Mouse (Mus musculus) lung, embryonic 16.5 days (tissue): ENCODE measurements around the gene Cmip. TPM values are rescaled to one million over a fixed set of nuclear protein-coding genes. Genes with fewer than 3 reads are reported as not detected.
A peak's percentile ranks its signal among the peaks of the same experiment; 100 is the strongest.

Source experiments
- ATAC-seq: fragments of 200-750 bp; cut with Nextera tagmentation; 2 replicates; pipeline ENCODE4 v1.8.0; 2017; ENCODE audit warnings: low read depth, mild to moderate bottlenecking, moderate library complexity
- H3K27ac ChIP-seq: fragments of 300-500 bp; sonication (generic); 2 replicates; pipeline ENCODE4 v1.5.1; 2014; ENCODE audit warnings: mild to moderate bottlenecking, control low read depth, low read length
- H3K27me3 ChIP-seq: fragments of 300-500 bp; sonication (generic); 2 replicates; pipeline ENCODE4 v1.6.1; 2014; ENCODE audit warnings: low read depth, low read length, mixed read lengths; ENCODE audit not compliant: control insufficient read depth, insufficient read depth
- H3K36me3 ChIP-seq: fragments of 300-500 bp; sonication (generic); 2 replicates; pipeline ENCODE4 v1.6.1; 2014; ENCODE audit warnings: low read length; ENCODE audit not compliant: control insufficient read depth, insufficient read depth
- H3K4me1 ChIP-seq: fragments of 300-500 bp; sonication (generic); replicated peaks from 2 replicates; pipeline ENCODE4 v1.6.1; 2014; ENCODE audit warnings: low read length, mixed read lengths; ENCODE audit not compliant: control insufficient read depth, insufficient read depth
- H3K4me2 ChIP-seq: fragments of 300-500 bp; sonication (generic); 2 replicates; pipeline ENCODE4 v1.6.1; 2014; ENCODE audit warnings: low read depth, low read length, control low read depth
- H3K4me3 ChIP-seq: fragments of 300-500 bp; sonication (generic); 2 replicates; pipeline ENCODE4 v1.5.1; 2014; ENCODE audit warnings: mild to moderate bottlenecking, low read length, control low read depth
- H3K9ac ChIP-seq: fragments of 300-500 bp; sonication (generic); 2 replicates; pipeline ENCODE4 v1.6.1; 2014; ENCODE audit warnings: low read length, control low read depth
- H3K9me3 ChIP-seq: fragments of 300-500 bp; sonication (generic); 2 replicates; pipeline ENCODE4 v1.6.1; 2016; ENCODE audit warnings: low read length; ENCODE audit not compliant: control insufficient read depth
- WGBS: fragments of 180-500 bp; shearing (Covaris S2); extraction: QIAGEN DNeasy Blood & Tissue Kit; methylation state at CpG from one replicate; pipeline ENCODE4 v1.1.7; 2014; 5-methylcytosine and 5-hydroxymethylcytosine counted together
- polyA plus RNA-seq: library from polyadenylated mRNA; unstranded; fragments of >200 nt; fragmentation: Nextera tagmentation; extraction: Ambion mirVana; gene quantifications from 2 replicates; pipeline ENCODE4 v1.2.1, GENCODE M21; 2015

Cmip gene
- polyA plus RNA-seq, 1 experiment from 2014 or later = 11.3 TPM

DNA sequence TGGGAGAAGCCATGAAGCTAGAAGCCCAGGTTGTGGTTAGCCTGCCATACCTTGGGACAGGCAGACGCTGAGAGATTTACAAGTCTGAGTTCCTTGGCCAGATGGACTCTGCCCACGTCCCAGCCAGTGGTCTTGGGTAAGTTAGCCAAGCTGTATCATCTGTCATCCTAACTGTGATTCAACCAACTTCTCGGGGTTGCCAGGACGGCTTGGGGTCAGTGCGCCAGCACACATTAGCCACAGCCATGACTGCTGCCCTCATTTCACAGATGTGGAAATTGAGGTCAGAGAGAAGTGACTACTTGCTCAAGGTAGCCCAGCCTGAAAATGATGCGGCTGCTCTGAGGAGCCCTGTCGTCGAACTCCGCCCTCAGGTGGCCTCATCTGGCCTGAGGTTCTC, 68.0 kb downstream of the Cmip start:
- H3K36me3 ChIP-seq = no peaks in the 10 kb centered on the region
- H3K27me3 ChIP-seq = no peaks in the 10 kb centered on the region
- 93% methylated on average over 9 of the region's 9 CpGs for WGBS
- ATAC-seq = no peak
- peaks cover 30% of the 10 kb centered on the region for H3K4me1 ChIP-seq
- H3K9ac ChIP-seq = no peak overlapping the region
- H3K27ac ChIP-seq = no peak overlapping the region
- no peaks in the 10 kb centered on the region for H3K9me3 ChIP-seq
- no peak overlapping the region for H3K4me2 ChIP-seq
- H3K4me3 ChIP-seq = no peak overlapping the region

DNA sequence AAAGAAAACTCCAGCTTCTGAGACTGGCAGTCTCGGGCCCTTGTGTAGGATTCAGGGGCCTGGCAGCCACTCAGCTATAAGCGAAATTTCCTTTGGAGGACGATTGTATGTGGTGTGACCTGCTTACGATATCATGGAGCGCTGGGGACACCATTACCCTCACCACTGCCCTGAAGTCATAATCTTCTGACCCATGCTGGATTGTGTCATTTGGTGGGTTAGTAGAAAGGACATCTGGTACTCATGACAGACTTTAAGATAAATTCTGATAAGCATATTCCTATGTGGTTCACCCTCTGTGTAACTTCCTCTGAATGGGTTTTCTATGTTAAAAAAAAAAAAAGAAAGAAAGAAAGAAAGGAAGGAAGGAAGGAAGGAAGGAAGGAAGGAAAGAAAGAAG, 69.9 kb downstream of the Cmip start:
- Histone ChIP-seq H3K9me3 (no peaks in the 10 kb centered on the region), H3K4me1 (peaks cover 32% of the 10 kb centered on the region), H3K9ac (no peak overlapping the region), H3K27ac (no peak overlapping the region), H3K36me3 (no peaks in the 10 kb centered on the region), H3K4me2 (no peak overlapping the region), H3K4me3 (no peak overlapping the region), H3K27me3 (no peaks in the 10 kb centered on the region)
- no peak for ATAC-seq
- 77% methylated on average over 5 of the region's 5 CpGs for WGBS

DNA sequence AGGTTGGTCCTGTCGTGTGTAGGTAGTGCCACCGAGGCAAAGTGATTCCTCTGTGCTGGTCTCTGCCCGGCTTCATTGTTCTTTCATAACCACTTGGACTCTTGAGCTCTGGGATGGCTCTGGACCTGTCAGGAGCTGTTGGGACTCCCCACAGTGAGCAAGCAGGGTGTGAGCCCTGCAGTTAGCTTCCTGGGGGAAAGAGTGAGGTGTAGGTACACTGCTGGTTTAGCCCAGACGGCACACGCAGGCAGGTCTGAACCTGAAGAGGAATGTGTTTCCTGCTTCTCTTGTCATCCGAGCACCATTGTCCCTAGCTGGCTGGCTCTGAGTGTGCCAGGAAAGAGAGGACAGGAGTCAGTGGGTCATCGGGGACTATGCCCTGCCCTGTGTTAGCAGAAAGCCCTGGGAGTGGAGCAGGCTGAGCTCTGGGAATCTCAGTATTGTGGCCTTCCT, 70.5 kb downstream of the Cmip start:
- peak; percentile 21; the same call in 1 of the 2 replicates for ATAC-seq
- no peaks in the 10 kb centered on the region for H3K36me3 ChIP-seq
- no peaks in the 10 kb centered on the region for H3K27me3 ChIP-seq
- no peaks in the 10 kb centered on the region for H3K9me3 ChIP-seq
- H3K9ac ChIP-seq = no peak overlapping the region
- H3K27ac ChIP-seq = no peak overlapping the region
- peaks cover 28% of the 10 kb centered on the region for H3K4me1 ChIP-seq
- WGBS = 38% methylated on average over 7 of the region's 7 CpGs
- no peak overlapping the region for H3K4me3 ChIP-seq
- H3K4me2 ChIP-seq = no peak overlapping the region

DNA sequence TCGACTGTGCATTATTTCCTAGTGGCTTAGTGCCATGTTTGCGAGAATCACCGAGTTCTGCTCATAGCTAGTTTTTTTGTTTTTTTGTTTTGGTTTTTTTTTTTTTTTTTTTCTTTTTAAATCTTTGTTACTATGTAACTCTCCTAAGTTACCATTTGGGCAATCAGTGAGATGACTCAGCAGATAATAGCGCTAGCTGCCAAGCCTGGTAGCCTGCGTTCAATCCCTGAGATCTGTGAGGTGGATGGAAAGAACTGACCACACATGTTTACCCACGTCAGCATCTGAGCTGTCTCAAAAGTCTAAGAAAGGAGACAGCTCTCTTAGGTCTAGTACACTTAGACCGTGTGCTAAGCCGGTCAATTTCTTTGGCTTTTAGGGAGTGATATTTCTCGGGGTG, 71.9 kb downstream of the Cmip start:
- no peak overlapping the region for H3K4me3 ChIP-seq
- no peaks in the 10 kb centered on the region for H3K36me3 ChIP-seq
- no peak for ATAC-seq
- no peak overlapping the region for H3K9ac ChIP-seq
- H3K27me3 ChIP-seq = no peaks in the 10 kb centered on the region
- H3K9me3 ChIP-seq = no peaks in the 10 kb centered on the region
- H3K4me2 ChIP-seq = no peak overlapping the region
- H3K27ac ChIP-seq = no peak overlapping the region
- WGBS = 62% methylated on average over 9 of the region's 9 CpGs
- H3K4me1 ChIP-seq = peaks cover 33% of the 10 kb centered on the region

DNA sequence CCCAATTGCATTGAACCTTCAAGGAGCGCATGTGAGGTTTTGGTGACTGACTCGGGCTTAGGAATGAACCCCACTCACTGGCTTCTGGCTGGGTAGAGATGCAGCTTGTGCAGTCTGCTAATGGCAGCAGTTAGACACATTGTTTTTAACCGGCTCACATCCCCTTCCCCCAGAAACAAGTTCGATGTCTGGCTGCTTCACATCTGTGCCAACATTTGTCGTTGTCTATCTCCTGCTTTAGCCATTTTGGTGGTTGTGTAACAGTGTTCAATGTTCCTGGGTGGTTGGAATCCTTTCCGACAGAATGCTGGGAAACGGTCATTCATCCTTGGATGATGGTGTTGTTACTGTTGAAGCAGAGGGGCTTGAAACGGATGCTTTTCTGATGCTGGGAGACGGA, 72.3 kb downstream of the Cmip start:
- no peak overlapping the region for H3K4me2 ChIP-seq
- H3K36me3 ChIP-seq = no peaks in the 10 kb centered on the region
- H3K4me1 ChIP-seq = peaks cover 37% of the 10 kb centered on the region
- no peak overlapping the region for H3K9ac ChIP-seq
- H3K27ac ChIP-seq = no peak overlapping the region
- 60% methylated on average over 9 of the region's 9 CpGs for WGBS
- H3K4me3 ChIP-seq = no peak overlapping the region
- no peak for ATAC-seq
- H3K27me3 ChIP-seq = no peaks in the 10 kb centered on the region
- H3K9me3 ChIP-seq = no peaks in the 10 kb centered on the region

DNA sequence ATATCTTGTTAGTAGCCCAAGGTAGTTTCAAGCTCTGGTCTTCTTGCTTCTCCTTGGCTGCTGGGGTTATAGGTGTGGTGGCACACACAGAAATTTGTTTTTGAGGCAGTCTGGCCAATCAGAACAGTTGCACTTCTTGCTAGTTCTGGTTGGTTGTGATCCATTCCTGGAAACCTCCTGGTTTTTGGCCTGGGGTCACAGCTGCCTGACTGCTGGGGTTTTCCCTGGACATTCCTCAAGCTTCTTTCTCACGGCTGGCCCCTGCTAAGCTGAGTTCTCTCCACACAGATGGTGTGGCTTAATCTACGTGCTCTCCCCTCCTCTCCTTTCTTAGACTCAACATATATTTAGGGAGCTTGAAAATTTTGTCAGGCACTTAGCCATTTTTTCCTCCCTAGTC, 73.0 kb downstream of the Cmip start:
- H3K4me3 ChIP-seq = no peak overlapping the region
- no peak overlapping the region for H3K9ac ChIP-seq
- H3K27me3 ChIP-seq = no peaks in the 10 kb centered on the region
- peaks cover 45% of the 10 kb centered on the region for H3K4me1 ChIP-seq
- 69% methylated on average over 2 of the region's 2 CpGs for WGBS
- H3K4me2 ChIP-seq = no peak overlapping the region
- no peaks in the 10 kb centered on the region for H3K9me3 ChIP-seq
- no peak overlapping the region; the same call in 1 of the 2 replicates for H3K27ac ChIP-seq
- no peaks in the 10 kb centered on the region for H3K36me3 ChIP-seq
- no peak for ATAC-seq

DNA sequence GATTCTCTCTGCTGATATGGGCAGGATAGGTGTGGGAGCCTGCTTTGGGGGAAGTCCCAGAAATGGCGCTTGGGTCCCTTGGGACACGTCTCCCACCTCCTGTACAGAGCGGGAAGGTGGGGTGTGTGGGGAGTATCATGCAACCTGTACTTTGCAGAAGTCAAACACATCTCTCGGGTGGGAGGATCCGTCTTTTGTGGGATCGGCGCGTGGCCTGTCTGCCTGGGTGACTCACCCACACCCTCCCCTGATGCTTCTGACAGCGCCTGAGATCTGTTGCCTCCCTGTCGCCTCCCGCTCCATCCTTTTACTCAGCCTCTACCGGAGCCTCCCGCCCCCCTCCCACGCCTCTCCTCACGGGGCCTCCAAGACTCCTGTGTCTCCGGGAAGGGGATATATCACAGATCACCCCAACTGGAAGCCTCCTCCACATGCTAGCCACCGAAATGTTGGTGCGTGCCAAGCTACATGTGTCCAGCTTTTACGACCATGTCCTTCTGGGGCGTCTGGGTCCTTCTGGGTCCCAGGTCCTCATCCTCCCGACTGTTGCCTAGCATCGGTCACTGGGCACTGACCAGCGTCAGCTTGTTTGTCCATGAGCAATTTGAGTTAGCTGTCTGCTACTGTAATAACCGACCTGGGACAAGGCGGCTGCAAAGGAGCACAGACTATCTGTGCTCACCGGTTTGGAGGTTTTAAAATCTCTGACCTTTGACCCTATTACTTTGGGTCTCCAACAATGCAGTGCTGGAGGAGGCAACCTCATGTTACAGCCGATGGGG, 75.6 kb downstream of the Cmip start:
- Histone ChIP-seq H3K4me1 (peaks cover 52% of the 10 kb centered on the region), H3K9ac (no peak overlapping the region), H3K36me3 (no peaks in the 10 kb centered on the region), H3K4me2 (no peak overlapping the region), H3K27me3 (no peaks in the 10 kb centered on the region), H3K4me3 (no peak overlapping the region), H3K27ac (no peak overlapping the region), H3K9me3 (no peaks in the 10 kb centered on the region)
- no peak for ATAC-seq
- 83% methylated on average over 27 of the region's 27 CpGs for WGBS

DNA sequence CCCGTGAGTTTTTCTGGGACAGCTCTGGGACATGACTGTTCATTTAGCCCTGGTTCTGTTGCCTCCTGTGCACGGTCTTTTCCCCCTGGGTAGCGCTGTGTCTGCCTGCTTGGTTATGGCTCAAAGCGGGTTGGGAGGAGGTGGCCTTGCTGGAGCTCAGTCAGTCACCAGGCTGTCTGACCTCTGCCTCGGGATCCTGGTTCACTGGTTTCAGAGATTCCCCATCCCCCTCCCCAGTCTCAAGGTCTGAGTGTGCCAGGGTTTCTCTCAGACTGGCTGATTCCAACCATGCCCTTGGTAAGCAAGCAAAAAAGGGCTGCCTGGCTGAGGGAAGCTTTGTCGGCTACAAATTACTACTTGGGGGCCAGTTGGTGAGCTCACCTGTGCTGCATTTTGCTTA, 76.8 kb downstream of the Cmip start:
- peaks cover 54% of the 10 kb centered on the region for H3K4me1 ChIP-seq
- no peaks in the 10 kb centered on the region for H3K36me3 ChIP-seq
- no peak for ATAC-seq
- H3K27me3 ChIP-seq = no peaks in the 10 kb centered on the region
- H3K4me2 ChIP-seq = no peak overlapping the region
- no peaks in the 10 kb centered on the region for H3K9me3 ChIP-seq
- H3K27ac ChIP-seq = peak overlapping the region; percentile 56; the same call in 1 of the 2 replicates
- 54% methylated on average over 6 of the region's 6 CpGs for WGBS
- H3K4me3 ChIP-seq = no peak overlapping the region
- H3K9ac ChIP-seq = peak overlapping the region; percentile 31

DNA sequence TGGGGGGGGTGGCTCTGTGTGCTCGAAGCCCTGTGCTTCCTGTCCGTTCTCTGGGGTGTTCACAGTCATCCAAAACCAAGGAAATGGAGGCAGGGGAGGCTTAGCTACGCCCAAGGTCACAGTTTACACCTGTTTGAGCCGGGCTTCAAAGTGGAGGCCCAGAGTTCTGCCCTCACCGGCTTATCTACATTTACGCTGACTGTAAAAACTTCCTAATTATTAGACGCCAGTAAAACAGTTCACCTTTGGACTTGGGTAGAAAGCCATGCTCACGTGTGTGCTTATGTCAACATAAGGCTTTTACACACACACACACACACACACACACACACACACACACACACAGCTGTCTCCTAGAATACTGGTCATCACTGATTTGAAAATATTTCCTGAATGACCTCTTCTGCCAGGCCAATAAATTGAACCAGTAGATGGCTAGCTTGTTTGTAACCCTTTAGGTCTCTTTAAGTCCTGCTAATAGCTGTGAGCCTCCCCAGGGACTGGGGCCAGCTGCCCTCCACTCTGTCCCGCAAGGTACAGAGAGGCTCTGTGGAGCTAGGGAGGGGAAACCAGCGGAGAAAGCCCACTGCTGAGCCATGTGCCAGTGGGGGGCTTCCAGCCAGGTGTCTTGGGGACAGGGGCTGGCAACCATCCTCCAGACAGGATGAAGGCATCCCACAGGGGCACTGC, 77.3 kb downstream of the Cmip start:
- Histone ChIP-seq H3K4me3 (no peak overlapping the region), H3K4me1 (peaks cover 55% of the 10 kb centered on the region), H3K27ac (peak overlapping the region; percentile 56), H3K9ac (peak overlapping the region; percentile 31), H3K27me3 (no peaks in the 10 kb centered on the region), H3K36me3 (no peaks in the 10 kb centered on the region), H3K4me2 (no peak overlapping the region), H3K9me3 (no peaks in the 10 kb centered on the region)
- WGBS = 36% methylated on average over 10 of the region's 10 CpGs
- no peak for ATAC-seq
